Mouse (Mus musculus) bone marrow, adult 2 months (tissue): ENCODE results near the gene Klhl6.

ENCODE experiments used
- CTCF ChIP-seq: fragments of 200-500 bp; IDR thresholded peaks from 2 replicates; pipeline ENCODE4 v1.5.1; 2011; ENCODE audit warnings: low read length, control low read depth; ENCODE audit not compliant: control insufficient read depth, insufficient read depth
- POLR2A ChIP-seq: fragments of 200-500 bp; IDR thresholded peaks from 2 replicates; pipeline ENCODE4 v1.6.1; 2011; ENCODE audit warnings: low read depth, mild to moderate bottlenecking, control low read depth, low read length, borderline replicate concordance; ENCODE audit not compliant: control insufficient read depth

- TF ChIP-seq CTCF (no peak), POLR2A (no peak)
Observed at GRCm38 (mm10) chr16:20006066-20006465, 23.2 kb upstream of the Klhl6 start.
